Mouse (Mus musculus) c-Kit-negative CD71-positive TER-119-positive erythroid progenitor cells, embryonic 14.5 days (primary cell): Measurements from ENCODE around the gene Tfec.

ENCODE experiments used
- DNase-seq: peaks from one replicate; pipeline ENCODE4 v3.0.0-alpha.2; 2013; ENCODE audit warnings: low read depth, low spot score

The Tfec gene

GRCm38 (mm10) chr6:16898251-16898862 lies at the start of gene Tfec:
Gene Tfec (minus strand): TSS chr6:16898441.
- DNase-seq = no peak

DNA sequence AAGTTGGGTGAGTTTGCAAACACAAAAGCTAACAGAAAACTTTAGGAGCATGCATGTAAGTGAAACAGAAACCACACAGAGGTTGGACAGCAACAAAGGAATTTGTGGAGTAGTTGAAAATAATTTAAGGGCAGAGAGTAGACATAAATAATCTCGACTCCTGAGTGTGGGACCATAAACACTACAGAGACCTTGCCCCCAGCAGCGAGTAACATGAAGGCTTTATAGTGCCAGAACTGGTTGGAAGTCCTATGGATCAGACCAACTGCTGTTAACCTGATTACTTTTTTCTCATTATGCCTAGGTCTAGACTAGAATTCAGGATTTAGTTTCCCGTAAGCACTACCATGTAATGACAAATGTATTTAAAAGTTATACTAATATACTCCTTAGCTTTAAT lies 49.6 kb upstream of the Tfec start:
- DNase-seq = no peak

DNA sequence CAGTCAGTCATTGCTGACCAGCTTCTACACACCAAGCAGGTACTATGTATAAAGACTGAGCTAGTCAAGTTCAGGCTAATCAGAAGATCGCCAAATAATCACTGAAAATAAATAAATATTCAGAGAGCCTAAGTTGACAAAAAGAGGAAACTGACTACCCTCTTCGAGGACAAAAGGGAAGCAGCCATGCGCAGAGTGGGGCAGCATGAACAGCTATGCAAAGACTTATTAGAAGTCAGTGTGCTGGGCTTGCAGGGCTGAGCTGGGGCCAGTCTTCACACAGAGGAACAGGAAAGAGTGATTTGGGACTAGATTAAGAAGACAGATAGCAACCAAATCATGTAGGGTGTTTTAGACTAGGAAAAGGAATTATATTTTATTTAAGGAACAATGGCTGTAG lies 45.3 kb upstream of the Tfec start:
- no peak for DNase-seq

DNA sequence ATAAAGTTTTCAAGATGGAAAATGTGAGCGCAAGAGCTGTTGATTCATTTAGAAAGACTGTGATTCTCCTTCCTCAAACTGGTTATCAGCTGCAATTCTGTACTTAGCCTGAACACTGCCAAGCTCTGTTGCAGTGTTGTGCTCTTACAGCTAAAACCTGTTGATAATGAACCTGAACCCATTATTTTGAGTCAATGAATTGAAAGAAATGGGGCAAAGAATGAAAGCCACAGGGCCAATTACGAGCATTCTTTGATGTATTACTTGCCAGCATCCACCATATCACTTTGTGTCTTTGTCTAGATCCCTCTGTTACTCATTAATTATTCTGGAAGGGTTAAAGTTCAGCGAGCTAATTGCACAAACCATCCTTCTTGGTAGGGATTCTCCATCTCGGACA lies 44.2 kb upstream of the Tfec start:
- no peak for DNase-seq

GRCm38 (mm10) chr6:16931059-16931458 lies 32.8 kb upstream of the Tfec start:
- DNase-seq = no peak

GRCm38 (mm10) chr6:16920111-16920656 lies 21.9 kb upstream of the Tfec start:
- DNase-seq = no peak

GRCm38 (mm10) chr6:16891819-16892218 lies 6.4 kb downstream of the Tfec start:
- no peak for DNase-seq

GRCm38 (mm10) chr6:16883537-16884307 lies 14.5 kb downstream of the Tfec start:
- DNase-seq = no peak

DNA sequence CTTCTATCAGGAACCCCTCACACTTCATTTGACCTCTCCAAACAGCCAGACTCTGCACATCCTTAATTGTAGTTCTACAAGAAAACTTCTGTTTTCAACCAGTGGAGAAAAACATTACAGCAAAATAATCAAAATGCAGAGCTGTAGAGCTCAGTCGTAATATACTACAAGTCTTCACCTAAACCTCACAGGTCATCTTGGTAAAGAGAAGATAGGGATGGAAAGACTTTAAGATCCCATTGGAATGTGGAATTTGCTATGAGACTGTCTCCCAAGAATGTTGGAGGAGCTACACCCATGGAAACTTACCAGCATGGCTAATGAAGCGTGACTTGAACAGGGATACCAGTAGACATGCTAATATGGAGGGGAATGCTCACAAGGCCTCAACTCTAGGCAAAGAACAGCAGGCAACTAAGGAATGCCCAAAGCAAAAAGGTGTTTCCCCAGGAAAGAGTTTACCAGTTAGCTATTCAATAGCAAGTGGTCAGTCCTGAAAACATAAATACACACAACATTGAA lies 24.2 kb downstream of the Tfec start:
- no peak for DNase-seq

GRCm38 (mm10) chr6:16870067-16870466 lies 28.2 kb downstream of the Tfec start:
- no peak for DNase-seq

GRCm38 (mm10) chr6:16868314-16868713 lies 29.9 kb downstream of the Tfec start:
- DNase-seq = no peak

GRCm38 (mm10) chr6:16862753-16863508 lies 35.3 kb downstream of the Tfec start:
- DNase-seq = no peak

DNA sequence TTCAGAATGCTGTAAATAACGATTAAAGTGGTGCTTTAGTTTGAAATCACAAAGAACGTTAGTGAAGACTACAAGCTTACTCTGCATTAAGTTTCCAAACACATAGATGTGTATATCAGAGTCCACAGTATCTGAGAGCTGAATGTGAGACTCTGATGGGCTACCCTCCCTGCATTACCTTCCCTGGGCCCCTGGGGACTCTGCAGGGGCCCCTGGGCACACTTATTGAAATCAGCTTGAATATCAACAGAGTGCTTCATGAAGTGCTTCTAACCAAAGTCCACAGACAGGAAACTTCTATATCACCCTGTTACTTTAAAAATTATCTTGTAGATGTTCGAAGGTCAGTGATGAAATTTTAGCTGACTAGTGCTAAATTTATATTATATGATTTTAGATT lies 36.2 kb downstream of the Tfec start:
- DNase-seq = no peak

GRCm38 (mm10) chr6:16855879-16856545 lies 42.2 kb downstream of the Tfec start:
- DNase-seq = no peak

DNA sequence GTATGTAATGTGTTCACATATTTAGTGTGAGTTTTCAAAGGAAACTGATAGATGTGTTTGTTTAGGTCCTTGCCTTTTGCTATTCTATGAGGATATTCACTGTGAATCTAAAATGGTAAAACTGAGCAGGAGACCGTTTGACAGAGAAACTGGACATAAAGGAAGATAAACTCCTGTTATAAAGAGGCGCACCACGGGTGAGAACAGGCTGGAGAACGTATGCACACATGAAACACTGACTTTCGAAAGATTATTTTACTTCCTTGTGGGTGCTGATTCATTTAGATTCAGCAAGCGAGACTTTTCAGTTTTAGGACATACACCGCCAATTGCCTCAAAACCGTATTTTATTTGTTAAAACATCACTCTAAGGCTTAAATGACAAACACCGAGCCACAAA lies 43.3 kb downstream of the Tfec start:
- no peak for DNase-seq

DNA sequence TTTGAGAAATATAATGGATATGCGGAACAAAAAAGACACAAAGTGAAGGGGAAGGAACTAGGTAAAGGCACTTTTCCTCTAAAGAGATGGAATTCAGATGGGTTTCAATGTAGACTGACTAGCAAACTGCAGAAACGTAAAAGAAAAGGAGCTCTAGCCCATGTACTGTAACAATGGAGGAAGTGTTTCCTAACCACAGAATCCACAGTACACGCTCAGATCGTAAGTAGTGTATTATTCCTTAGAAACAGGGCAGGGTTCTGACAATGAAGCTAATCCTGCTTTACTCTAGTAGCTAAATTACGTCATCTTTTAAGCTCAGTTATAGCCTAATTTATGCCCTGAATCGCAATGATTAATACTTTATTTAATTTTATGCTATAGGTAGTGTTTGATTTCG lies 51.7 kb downstream of the Tfec start:
- no peak for DNase-seq

DNA sequence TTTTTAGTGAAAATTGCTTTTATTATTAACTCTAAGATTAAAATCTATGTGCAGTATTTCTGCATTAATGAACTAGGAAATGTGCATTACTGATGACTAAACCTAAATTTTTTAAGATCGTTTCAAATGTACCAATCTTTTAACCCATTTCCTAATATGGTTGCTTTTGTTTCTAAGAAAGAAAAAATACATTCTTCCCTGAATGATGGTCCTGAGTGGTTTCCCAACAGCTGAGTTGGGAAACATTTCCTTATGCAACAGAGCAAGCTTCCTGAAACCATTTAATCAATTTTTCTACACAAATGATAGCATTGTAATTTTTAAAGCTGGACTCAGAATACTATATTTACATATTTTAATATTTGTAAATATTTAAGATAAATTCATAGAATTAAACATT lies 62.6 kb downstream of the Tfec start:
- DNase-seq = no peak

- no peak for DNase-seq
These were observed 69.9 kb downstream of the Tfec start for GRCm38 (mm10) chr6:16828304-16828703.

DNA sequence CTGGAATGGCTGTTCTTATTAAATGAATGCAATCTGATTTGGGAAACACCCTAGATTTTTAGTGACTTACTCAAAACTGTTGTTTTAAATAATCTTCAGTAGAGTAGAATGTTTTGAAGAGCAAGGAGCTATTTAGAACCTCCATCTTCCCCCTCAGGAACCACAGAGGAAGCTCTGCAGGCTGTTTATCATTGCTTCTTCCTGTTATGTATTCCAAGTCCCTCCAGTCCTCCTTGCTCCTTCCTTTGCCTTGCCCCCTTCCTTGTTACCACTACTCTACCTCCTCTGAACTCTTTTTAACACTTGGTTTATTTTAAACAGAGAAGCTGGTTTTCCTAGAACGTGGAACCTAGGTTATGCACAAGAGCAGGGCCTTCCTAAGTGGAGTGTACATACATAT lies 76.3 kb downstream of the Tfec start:
- DNase-seq = no peak

GRCm38 (mm10) chr6:16806302-16806701 lies 91.9 kb downstream of the Tfec start:
- no peak for DNase-seq

DNA sequence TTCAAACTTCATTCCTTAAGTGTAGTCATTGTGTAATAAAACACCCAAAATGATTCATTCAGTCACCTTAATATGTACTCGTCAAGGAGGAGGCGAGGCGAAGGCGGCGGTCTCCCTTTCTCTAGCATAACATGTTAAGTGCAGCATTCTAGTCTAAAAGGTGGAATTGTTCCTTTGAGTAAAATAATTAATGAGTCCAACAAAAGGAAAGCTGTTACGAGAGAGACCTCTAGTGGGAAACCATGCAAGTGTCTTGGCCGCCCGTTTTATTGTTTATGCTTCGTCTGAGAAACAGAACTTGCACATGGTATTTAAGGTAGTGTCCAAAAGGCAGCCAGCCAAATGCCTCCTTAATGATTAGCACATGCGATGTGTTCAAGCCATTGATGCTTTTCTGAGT lies 100.6 kb downstream of the Tfec start:
- no peak for DNase-seq

GRCm38 (mm10) chr6:16796914-16797313 lies 101.3 kb downstream of the Tfec start:
- DNase-seq = no peak
